ENCODE assay signal across 12 mouse cellular contexts in genomic region chr1:33869437-33869836, GRCm38 (mm10).
"Had no signal": no experiment of that assay in that cellular context is flagged by ENCODE, and none has a peak within 500 bp of the region (broad histone marks: within the 10 kb centered on the region; RNA-seq: fewer than 3 reads in every experiment).

No protein-coding gene starts in this region.

- DNase-seq: retina, postnatal 1 day; right cerebral cortex, adult 18-20 months; right cerebral cortex, postnatal 14 days; right cerebral cortex, postnatal 25 days; right cerebral cortex, postnatal 4 days; spleen, adult 18-20 months; thymus, adult 18-20 months; thymus, adult 2 months; thymus, postnatal 14 days; thymus, postnatal 25 days; thymus, postnatal 36 days; thymus, postnatal 4 days had no signal
